Mouse (Mus musculus) 416B (cell line): ENCODE measurements around the gene Ddx19b.
A peak's percentile ranks its signal among the peaks of the same experiment; 100 is the strongest.

Source experiments
- DNase-seq: peaks from one replicate; pipeline ENCODE4 v3.0.0; 2011; ENCODE audit warnings: low read depth

Gene Ddx19b

GRCm38 (mm10) chr8:110964666-110965065 lies 66.9 kb downstream of the Ddx19b start:
- DNase-seq: no peak

GRCm38 (mm10) chr8:110963051-110963450 lies 68.5 kb downstream of the Ddx19b start:
- no peak for DNase-seq

DNA sequence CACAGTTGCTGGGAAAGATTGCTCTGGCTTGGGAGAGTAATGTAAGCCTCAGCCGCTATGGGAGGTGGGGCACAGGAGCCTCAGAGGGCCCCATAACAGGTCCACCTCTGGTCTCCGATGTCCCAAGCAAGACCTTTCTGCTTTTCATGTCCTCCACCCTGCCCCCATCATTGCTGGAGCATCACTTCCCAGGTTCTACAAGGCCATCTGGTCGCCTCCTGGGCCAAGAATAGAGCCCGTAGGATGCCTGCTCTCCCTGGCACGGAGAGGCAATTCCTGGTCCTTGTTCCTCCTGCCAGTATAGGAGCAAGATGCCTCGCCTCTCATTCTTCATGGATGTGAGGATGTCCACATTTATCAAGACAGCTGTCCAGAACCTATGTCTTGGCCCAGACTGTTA lies 71.6 kb downstream of the Ddx19b start:
- DNase-seq: no peak

DNA sequence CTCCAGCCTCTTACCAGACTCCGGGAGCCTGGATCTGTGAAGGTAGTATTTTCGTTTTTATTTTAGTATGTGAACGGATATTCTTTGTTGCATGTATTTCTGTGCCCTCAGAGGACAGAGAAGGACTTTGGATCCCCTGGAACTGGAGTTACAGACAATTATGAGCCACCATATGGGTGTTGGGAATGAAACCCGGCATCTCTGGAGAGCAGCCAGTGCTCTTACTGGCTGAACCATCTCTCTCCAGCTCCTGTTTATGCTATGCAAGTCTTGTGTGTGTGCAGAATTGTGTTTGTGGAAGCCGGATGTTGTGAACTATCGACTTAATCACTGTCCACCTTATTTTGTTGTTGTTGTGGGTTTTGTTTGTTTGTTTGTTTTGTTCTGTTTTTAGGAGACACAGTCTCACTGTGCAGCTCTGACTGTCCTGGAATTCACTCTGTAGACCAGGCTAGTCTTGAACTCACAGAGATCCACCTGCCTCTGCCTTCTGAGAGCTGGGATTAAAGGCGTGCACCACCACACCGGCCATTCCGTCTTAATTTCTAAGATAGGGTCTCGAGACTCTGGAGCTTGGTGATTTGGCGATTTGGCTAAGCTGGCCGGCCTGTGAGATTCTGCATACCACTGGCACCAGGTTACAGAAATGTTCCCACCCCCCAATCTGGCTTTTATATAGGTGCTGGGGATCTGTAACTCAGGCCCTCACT lies 72.3 kb downstream of the Ddx19b start:
- DNase-seq: no peak

DNA sequence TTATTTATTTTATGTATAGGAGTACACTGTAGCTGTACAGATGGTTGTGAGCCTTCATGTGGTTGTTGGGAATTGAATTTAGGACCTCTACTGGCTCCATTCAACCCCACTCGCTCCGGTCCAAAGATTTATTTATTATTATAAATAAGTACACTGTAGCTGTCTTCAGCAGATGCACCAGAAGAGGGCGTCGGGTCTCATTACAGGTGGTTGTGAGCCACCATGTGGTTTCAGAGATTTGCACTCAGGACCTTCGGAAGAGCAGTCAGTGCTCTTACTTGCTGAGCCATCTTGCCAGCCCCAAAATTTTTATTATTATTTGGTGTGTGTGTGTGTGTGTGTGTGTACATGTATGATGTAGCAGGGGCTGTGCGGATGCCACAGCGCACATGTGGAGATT lies 73.0 kb downstream of the Ddx19b start:
- peak; percentile 29 for DNase-seq

DNA sequence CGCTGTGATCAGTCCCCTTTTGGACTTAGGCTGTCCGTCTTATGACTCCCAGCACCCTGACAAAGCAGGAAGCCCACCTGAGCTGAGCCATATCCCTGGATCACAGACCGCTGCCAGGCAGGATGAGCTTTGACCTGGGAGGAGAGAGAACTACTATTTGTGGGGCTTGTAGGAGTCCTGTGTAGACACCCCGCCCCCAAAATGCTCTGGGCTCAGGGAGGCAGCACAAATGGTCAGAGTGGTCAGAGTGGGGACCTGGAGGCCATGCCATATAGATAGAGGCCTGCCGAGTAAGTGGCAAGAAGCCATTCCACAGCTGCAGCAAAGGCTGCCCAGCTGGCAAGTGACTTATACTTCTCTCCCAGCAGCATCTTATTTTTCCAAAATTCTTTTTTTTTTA lies 73.4 kb downstream of the Ddx19b start:
- no peak for DNase-seq

- no peak for DNase-seq
Observed at GRCm38 (mm10) chr8:110957471-110957870, 74.1 kb downstream of the Ddx19b start.

DNA sequence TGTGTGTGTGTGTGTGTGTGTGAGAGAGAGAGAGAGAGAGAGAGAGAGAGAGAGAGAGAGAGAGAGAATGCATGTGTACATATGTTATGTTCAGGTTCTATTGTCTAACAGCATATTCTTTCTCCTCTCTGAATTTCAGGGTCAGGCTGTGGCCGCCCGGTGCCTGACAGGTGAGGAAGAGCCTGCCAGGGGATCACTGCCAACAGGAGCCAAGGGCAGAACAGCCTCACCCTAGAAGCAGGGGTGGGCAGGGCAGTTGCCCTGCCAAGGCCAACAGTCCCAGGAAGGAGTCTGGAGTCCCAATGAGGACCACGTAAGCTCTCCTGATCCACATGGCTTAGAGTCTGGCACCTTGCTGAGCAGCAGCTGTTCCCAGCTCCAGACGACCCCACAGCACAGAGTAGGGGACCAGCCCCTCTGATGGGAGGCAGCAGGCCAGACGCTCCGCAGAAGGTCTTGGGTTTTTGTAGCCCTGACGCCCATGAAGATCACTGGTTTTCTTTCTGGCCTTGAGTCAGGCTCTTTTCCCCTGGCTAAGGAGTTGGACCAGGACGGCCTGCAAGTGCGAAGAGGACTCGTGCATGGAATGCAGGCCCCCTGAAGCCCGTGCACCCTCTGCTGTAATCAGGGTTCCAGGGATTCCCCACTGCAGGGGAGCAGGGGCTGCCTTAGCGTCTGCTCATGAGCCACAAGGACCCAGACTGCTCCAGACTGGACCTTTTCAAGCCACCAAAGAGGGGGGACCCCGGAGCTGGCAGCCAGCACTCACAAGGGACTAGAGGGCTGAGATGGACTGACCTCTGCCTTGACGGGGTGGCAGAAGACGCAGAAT lies 74.7 kb downstream of the Ddx19b start:
- no peak for DNase-seq

DNA sequence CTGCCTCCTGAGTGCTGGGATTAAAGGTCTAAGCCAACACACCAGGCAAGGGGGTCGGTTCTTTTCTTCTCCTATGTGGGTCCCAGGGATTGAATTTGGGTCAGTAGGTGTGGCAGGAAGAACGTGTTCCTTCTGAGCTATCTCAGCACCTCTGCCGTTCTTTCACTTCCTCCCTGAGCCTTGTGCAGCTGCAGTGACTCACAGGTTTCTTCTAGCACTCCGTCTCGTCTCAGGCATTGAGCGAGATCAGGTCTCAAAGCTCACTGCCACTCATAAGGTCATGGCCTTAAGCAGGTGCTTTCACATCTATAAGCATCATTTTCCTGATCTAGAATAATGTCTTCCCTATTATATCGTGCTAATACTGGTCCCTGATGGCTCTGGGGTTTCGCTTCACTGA lies 76.8 kb downstream of the Ddx19b start:
- DNase-seq: peak; percentile 63
